Mouse (Mus musculus) midbrain, embryonic 12.5 days (tissue): Measurements from ENCODE around the gene Col27a1. TPM values are rescaled to one million over a fixed set of nuclear protein-coding genes. Genes with fewer than 3 reads are reported as not detected.

ENCODE experiments used
- ATAC-seq: fragments of 200-750 bp; cut with Nextera tagmentation; 2 replicates; pipeline ENCODE4 v1.8.0; 2017; ENCODE audit warnings: low read depth, moderate TSS enrichment, moderate library complexity; ENCODE audit not compliant: low FRiP score
- H3K27ac ChIP-seq: fragments of 300-500 bp; sonication (generic); replicated peaks from 2 replicates; pipeline ENCODE4 v1.5.1; 2016; ENCODE audit warnings: mild to moderate bottlenecking
- H3K27me3 ChIP-seq: fragments of 300-500 bp; sonication (generic); 2 replicates; pipeline ENCODE4 v1.6.1; 2016; ENCODE audit warnings: mild to moderate bottlenecking
- H3K36me3 ChIP-seq: fragments of 300-500 bp; sonication (generic); 2 replicates; pipeline ENCODE4 v1.6.1; 2016
- H3K4me1 ChIP-seq: fragments of 300-500 bp; sonication (generic); 2 replicates; pipeline ENCODE4 v1.6.1; 2016
- H3K4me2 ChIP-seq: fragments of 300-500 bp; sonication (generic); replicated peaks from 2 replicates; pipeline ENCODE4 v1.6.1; 2016; ENCODE audit warnings: mild to moderate bottlenecking, moderate library complexity
- H3K4me3 ChIP-seq: fragments of 300-500 bp; sonication (generic); 2 replicates; pipeline ENCODE4 v1.5.1; 2016; ENCODE audit warnings: mild to moderate bottlenecking
- H3K9ac ChIP-seq: fragments of 300-500 bp; sonication (generic); replicated peaks from 2 replicates; pipeline ENCODE4 v1.6.1; 2016; ENCODE audit warnings: mild to moderate bottlenecking, moderate library complexity
- H3K9me3 ChIP-seq: fragments of 300-500 bp; sonication (generic); 2 replicates; pipeline ENCODE4 v1.6.1; 2016; ENCODE audit warnings: mild to moderate bottlenecking
- WGBS: fragments of 180-500 bp; shearing (Covaris S2); methylation state at CpG from one replicate; pipeline ENCODE4 v1.1.7; 2016; 5-methylcytosine and 5-hydroxymethylcytosine counted together
- polyA plus RNA-seq: library from polyadenylated mRNA; unstranded; fragments of >200 nt; fragmentation: Nextera tagmentation; extraction: Ambion mirVana; gene quantifications from 2 replicates; pipeline ENCODE4 v1.2.1, GENCODE M21; 2016

Gene Col27a1
- polyA plus RNA-seq, 1 experiment from 2014 or later, result 4.0 TPM

- no peak overlapping the region for H3K9ac ChIP-seq
- 87% methylated on average over 1 of the region's 1 CpGs for WGBS
These were observed 53.8 kb downstream of the Col27a1 start for GRCm38 (mm10) chr4:63267586-63267985.

GRCm38 (mm10) chr4:63268777-63269176, 55.0 kb downstream of the Col27a1 start:
- Histone ChIP-seq H3K27me3 (no peaks in the 10 kb centered on the region), H3K4me2 (no peak overlapping the region), H3K9me3 (no peaks in the 10 kb centered on the region), H3K4me3 (no peak overlapping the region), H3K4me1 (no peaks in the 10 kb centered on the region), H3K9ac (no peak overlapping the region), H3K36me3 (no peaks in the 10 kb centered on the region), H3K27ac (no peak overlapping the region)
- ATAC-seq, result no peak
- WGBS, result 75% methylated on average over 4 of the region's 4 CpGs

More at GRCm38 (mm10) chr4:63267586-63267985, 53.8 kb downstream of the Col27a1 start:
- H3K4me3 ChIP-seq, result no peak overlapping the region
- ATAC-seq, result no peak
- H3K4me1 ChIP-seq, result peaks cover 6% of the 10 kb centered on the region; the same call in 1 of the 2 replicates
- no peaks in the 10 kb centered on the region for H3K36me3 ChIP-seq
- H3K9me3 ChIP-seq, result no peaks in the 10 kb centered on the region
- no peaks in the 10 kb centered on the region for H3K27me3 ChIP-seq
- H3K4me2 ChIP-seq, result no peak overlapping the region
- no peak overlapping the region for H3K27ac ChIP-seq

- 91% methylated on average over 1 of the region's 1 CpGs for WGBS
- Histone ChIP-seq H3K27me3 (no peaks in the 10 kb centered on the region), H3K36me3 (no peaks in the 10 kb centered on the region), H3K27ac (no peak overlapping the region), H3K4me2 (no peak overlapping the region), H3K9me3 (no peaks in the 10 kb centered on the region), H3K9ac (no peak overlapping the region), H3K4me3 (no peak overlapping the region), H3K4me1 (no peaks in the 10 kb centered on the region)
- ATAC-seq, result no peak
These were observed 60.7 kb downstream of the Col27a1 start for GRCm38 (mm10) chr4:63274516-63274915.

GRCm38 (mm10) chr4:63275251-63275650, 61.4 kb downstream of the Col27a1 start:
- H3K27me3 ChIP-seq, result no peaks in the 10 kb centered on the region
- no peaks in the 10 kb centered on the region for H3K9me3 ChIP-seq
- no peak overlapping the region for H3K9ac ChIP-seq
- no peak overlapping the region for H3K27ac ChIP-seq
- H3K4me2 ChIP-seq, result no peak overlapping the region
- no peak overlapping the region for H3K4me3 ChIP-seq
- no peaks in the 10 kb centered on the region for H3K4me1 ChIP-seq
- 64% methylated on average over 8 of the region's 8 CpGs for WGBS
- H3K36me3 ChIP-seq, result no peaks in the 10 kb centered on the region
- ATAC-seq, result no peak

GRCm38 (mm10) chr4:63276571-63276970, 62.8 kb downstream of the Col27a1 start:
- no peaks in the 10 kb centered on the region for H3K9me3 ChIP-seq
- 78% methylated on average over 1 of the region's 1 CpGs for WGBS
- no peak for ATAC-seq
- no peaks in the 10 kb centered on the region for H3K4me1 ChIP-seq
- H3K9ac ChIP-seq, result no peak overlapping the region
- H3K36me3 ChIP-seq, result no peaks in the 10 kb centered on the region
- H3K4me2 ChIP-seq, result no peak overlapping the region
- no peak overlapping the region for H3K27ac ChIP-seq
- H3K4me3 ChIP-seq, result no peak overlapping the region
- no peaks in the 10 kb centered on the region for H3K27me3 ChIP-seq

GRCm38 (mm10) chr4:63278821-63279220, 65.0 kb downstream of the Col27a1 start:
- Histone ChIP-seq H3K9me3 (no peaks in the 10 kb centered on the region), H3K9ac (no peak overlapping the region), H3K36me3 (no peaks in the 10 kb centered on the region), H3K27me3 (no peaks in the 10 kb centered on the region), H3K4me1 (no peaks in the 10 kb centered on the region), H3K27ac (no peak overlapping the region), H3K4me3 (no peak overlapping the region), H3K4me2 (no peak overlapping the region)
- ATAC-seq, result no peak
- 86% methylated on average over 7 of the region's 7 CpGs for WGBS

GRCm38 (mm10) chr4:63281694-63282093, 67.9 kb downstream of the Col27a1 start:
- Histone ChIP-seq H3K27me3 (no peaks in the 10 kb centered on the region), H3K36me3 (no peaks in the 10 kb centered on the region), H3K4me1 (no peaks in the 10 kb centered on the region), H3K4me3 (no peak overlapping the region), H3K9ac (no peak overlapping the region), H3K4me2 (no peak overlapping the region), H3K9me3 (no peaks in the 10 kb centered on the region), H3K27ac (no peak overlapping the region)
- WGBS, result 88% methylated on average over 6 of the region's 6 CpGs
- no peak for ATAC-seq

- H3K36me3 ChIP-seq, result no peaks in the 10 kb centered on the region
- H3K9ac ChIP-seq, result no peak overlapping the region
- no peak for ATAC-seq
- 91% methylated on average over 5 of the region's 5 CpGs for WGBS
- no peak overlapping the region for H3K4me3 ChIP-seq
- no peaks in the 10 kb centered on the region for H3K27me3 ChIP-seq
- H3K9me3 ChIP-seq, result no peaks in the 10 kb centered on the region
- no peaks in the 10 kb centered on the region for H3K4me1 ChIP-seq
- H3K27ac ChIP-seq, result no peak overlapping the region
- H3K4me2 ChIP-seq, result no peak overlapping the region
These were observed 69.5 kb downstream of the Col27a1 start for GRCm38 (mm10) chr4:63283319-63283718.

GRCm38 (mm10) chr4:63286034-63286433, 72.2 kb downstream of the Col27a1 start:
- ATAC-seq, result no peak
- WGBS, result 88% methylated on average over 4 of the region's 4 CpGs
- Histone ChIP-seq H3K4me2 (no peak overlapping the region), H3K4me1 (no peaks in the 10 kb centered on the region), H3K27me3 (no peaks in the 10 kb centered on the region), H3K27ac (no peak overlapping the region), H3K9me3 (no peaks in the 10 kb centered on the region), H3K36me3 (no peaks in the 10 kb centered on the region), H3K4me3 (no peak overlapping the region), H3K9ac (no peak overlapping the region)

GRCm38 (mm10) chr4:63288497-63288896, 74.7 kb downstream of the Col27a1 start:
- no peaks in the 10 kb centered on the region for H3K4me1 ChIP-seq
- ATAC-seq, result no peak
- no peak overlapping the region for H3K4me3 ChIP-seq
- H3K9ac ChIP-seq, result no peak overlapping the region
- no peak overlapping the region for H3K4me2 ChIP-seq
- no peaks in the 10 kb centered on the region for H3K9me3 ChIP-seq
- no peaks in the 10 kb centered on the region for H3K36me3 ChIP-seq
- WGBS, result 91% methylated on average over 5 of the region's 5 CpGs
- no peak overlapping the region for H3K27ac ChIP-seq
- no peaks in the 10 kb centered on the region for H3K27me3 ChIP-seq

- Histone ChIP-seq H3K4me3 (no peak overlapping the region), H3K9ac (no peak overlapping the region), H3K9me3 (no peaks in the 10 kb centered on the region), H3K27ac (no peak overlapping the region), H3K27me3 (no peaks in the 10 kb centered on the region), H3K4me2 (no peak overlapping the region), H3K36me3 (no peaks in the 10 kb centered on the region), H3K4me1 (no peaks in the 10 kb centered on the region)
- ATAC-seq, result no peak
- 89% methylated on average over 2 of the region's 2 CpGs for WGBS
These were observed 76.3 kb downstream of the Col27a1 start for GRCm38 (mm10) chr4:63290081-63290480.

- H3K4me3 ChIP-seq, result no peak overlapping the region
- H3K36me3 ChIP-seq, result no peaks in the 10 kb centered on the region
- H3K4me1 ChIP-seq, result no peaks in the 10 kb centered on the region
- no peak overlapping the region for H3K27ac ChIP-seq
- no peak overlapping the region for H3K9ac ChIP-seq
- 71% methylated on average over 7 of the region's 7 CpGs for WGBS
- no peak overlapping the region for H3K4me2 ChIP-seq
- no peaks in the 10 kb centered on the region for H3K9me3 ChIP-seq
- no peak for ATAC-seq
- H3K27me3 ChIP-seq, result no peaks in the 10 kb centered on the region
These were observed 77.3 kb downstream of the Col27a1 start for GRCm38 (mm10) chr4:63291075-63291474.

- WGBS, result 93% methylated on average over 4 of the region's 4 CpGs
- Histone ChIP-seq H3K27me3 (no peaks in the 10 kb centered on the region), H3K4me3 (no peak overlapping the region), H3K9me3 (no peaks in the 10 kb centered on the region), H3K27ac (no peak overlapping the region), H3K36me3 (no peaks in the 10 kb centered on the region), H3K9ac (no peak overlapping the region), H3K4me2 (no peak overlapping the region), H3K4me1 (no peaks in the 10 kb centered on the region)
- ATAC-seq, result no peak
These were observed 77.9 kb downstream of the Col27a1 start for GRCm38 (mm10) chr4:63291658-63292057.
